In genomic region chr5:118760986-118761385, GRCm38 (mm10) we compare ENCODE assay signal across 25 mouse cellular contexts.
DNase-seq lines count a peak whose midpoint lies in the region; ATAC-seq and TF ChIP-seq lines count a peak whose summit lies in the region.
"Had no signal": no experiment of that assay in that cellular context is flagged by ENCODE, and none has a peak within 500 bp of the region (broad histone marks: within the 10 kb centered on the region; RNA-seq: fewer than 3 reads in every experiment).

No protein-coding gene starts in this region.

- no peak for DNase-seq in forebrain, embryonic 10.5 days (ENCODE audit: extremely low spot score, low spot score)
- DNase-seq in ES-E14 (ENCODE audit: low read depth, low spot score) (no peak), R1 (ENCODE audit: low read depth, low spot score) (peak; percentile 50)
- DNase-seq in right cerebral cortex, postnatal 25 days, result no peak
- DNase-seq in frontal cortex, adult 2 months (ENCODE audit: extremely low spot score in 1 of 2, low spot score in 1 of 2), result no peak
- DNase-seq in urinary bladder, postnatal 14 days (ENCODE audit: low spot score), result no peak
- DNase-seq: adrenal gland, adult 8-10 months; adrenal gland, postnatal 14 days; adrenal gland, postnatal 36 days; B cell, adult 2 months; cerebellum, adult 11-12 months; cerebellum, adult 2 months; cerebellum, postnatal 10 days; cerebellum, postnatal 25 days; forebrain, postnatal 0 days had no signal

- ATAC-seq in forebrain, embryonic 13.5 days, result no peak
- ATAC-seq: activated CD4-positive, CD25-positive, alpha-beta regulatory T cell, adult 4 months; CD4-positive, CD25-positive, alpha-beta regulatory T cell, adult 4 months; forebrain, embryonic 15.5 days; forebrain, postnatal 0 days; Patski had no signal

- H3K27ac ChIP-seq in forebrain, embryonic 10.5 days, result peak overlapping the region; percentile 51; the same call in 1 of the 2 replicates
- no peak overlapping the region for H3K27ac ChIP-seq in forebrain, embryonic 13.5 days
- H3K27ac ChIP-seq in ES-E14 (ENCODE audit: insufficient read depth, low read depth, low read length, poor library complexity, severe bottlenecking), result no peak overlapping the region
- H3K27ac ChIP-seq: embryonic facial prominence, embryonic 10.5 days; embryonic facial prominence, embryonic 12.5 days; forebrain, embryonic 12.5 days; forebrain, embryonic 15.5 days had no signal

- H3K27me3 ChIP-seq in forebrain, embryonic 10.5 days (ENCODE audit: poor library complexity, severe bottlenecking), result no peaks in the 10 kb centered on the region
- H3K27me3 ChIP-seq in forebrain, embryonic 13.5 days, result no peaks in the 10 kb centered on the region
- H3K27me3 ChIP-seq in E14TG2a.4 (ENCODE audit: insufficient read depth, low read length), result no peaks in the 10 kb centered on the region
- H3K27me3 ChIP-seq: CH12.LX; embryonic facial prominence, embryonic 12.5 days; forebrain, embryonic 12.5 days; forebrain, embryonic 15.5 days; Patski had no signal

- peaks cover 88% of the 10 kb centered on the region for H3K36me3 ChIP-seq in forebrain, embryonic 10.5 days (replicated peaks)
- peaks cover 85% of the 10 kb centered on the region for H3K36me3 ChIP-seq in forebrain, embryonic 13.5 days (ENCODE audit: poor library complexity, severe bottlenecking)
- H3K36me3 ChIP-seq in E14TG2a.4 (ENCODE audit: insufficient read depth, low read length) (peaks cover 85% of the 10 kb centered on the region), ES-E14 (ENCODE audit: control insufficient read depth, insufficient read depth, low read length, poor library complexity, severe bottlenecking) (peaks cover 67% of the 10 kb centered on the region)

- H3K4me3 ChIP-seq in forebrain, embryonic 10.5 days, result no peak overlapping the region
- H3K4me3 ChIP-seq in forebrain, embryonic 13.5 days, result no peak overlapping the region
- H3K4me3 ChIP-seq in E14TG2a.4 (replicated peaks; ENCODE audit: low read length) (peak overlapping the region; percentile 4; the same call in 1 of the 2 replicates), ES-E14 (ENCODE audit: insufficient read depth in 1 of 2, low read depth in 1 of 2, low read length in 2 of 2, poor library complexity in 1 of 2, severe bottlenecking in 1 of 2) (no peak overlapping the region)
- H3K4me3 ChIP-seq: embryonic facial prominence, embryonic 10.5 days; embryonic facial prominence, embryonic 12.5 days; forebrain, embryonic 12.5 days; forebrain, embryonic 15.5 days had no signal

- in situ Hi-C loops in ES-E14 (cut with MboI; ENCODE audit: low sequenced_read_pairs in 2 of 2, unreplicated experiment in 2 of 2), result loop anchor here in 1 of 2 experiments (10.0 kb wide), 1 partner anchor 496 kb away; no protein-coding TSS in a partner anchor

- no peak for TF ChIP-seq CTCF in E14TG2a.4 (conservative IDR thresholded peaks at IDR 0.05; ENCODE audit: low read length)

- no peak overlapping the region for H3K9ac ChIP-seq in forebrain, embryonic 13.5 days
- H3K9ac ChIP-seq in ES-E14 (ENCODE audit: insufficient read depth, low read depth, low read length, poor library complexity, severe bottlenecking), result no peak overlapping the region
- H3K9ac ChIP-seq: embryonic facial prominence, embryonic 12.5 days; forebrain, embryonic 12.5 days; forebrain, embryonic 15.5 days; forebrain, postnatal 0 days had no signal

- no peak overlapping the region for H3K4me2 ChIP-seq in forebrain, embryonic 13.5 days
- H3K4me2 ChIP-seq: embryonic facial prominence, embryonic 12.5 days; forebrain, embryonic 12.5 days; forebrain, embryonic 15.5 days had no signal

- WGBS in forebrain, embryonic 10.5 days, result 93% methylated on average over 10 of the region's 10 CpGs
- 87% methylated on average over 10 of the region's 10 CpGs for WGBS in forebrain, embryonic 13.5 days

- H3K4me1 ChIP-seq in forebrain, embryonic 10.5 days, result peaks cover 15% of the 10 kb centered on the region
- no peaks in the 10 kb centered on the region for H3K4me1 ChIP-seq in forebrain, embryonic 13.5 days
- H3K4me1 ChIP-seq in E14TG2a.4 (replicated peaks; ENCODE audit: low read depth, low read length) (peaks cover 52% of the 10 kb centered on the region), ES-E14 (ENCODE audit: control insufficient read depth in 2 of 2, insufficient read depth in 2 of 2, low read length in 2 of 2, poor library complexity in 1 of 2) (peaks cover 2 to 10% of the 10 kb centered on the region in 2 experiments; a peak in 2 of 4 replicates)
- H3K4me1 ChIP-seq: embryonic facial prominence, embryonic 12.5 days; forebrain, embryonic 12.5 days; forebrain, embryonic 15.5 days had no signal

- H3K9me3 ChIP-seq in forebrain, embryonic 10.5 days, result no peaks in the 10 kb centered on the region
- no peaks in the 10 kb centered on the region for H3K9me3 ChIP-seq in forebrain, embryonic 13.5 days (replicated peaks)
- H3K9me3 ChIP-seq in E14TG2a.4 (ENCODE audit: low read length) (no peaks in the 10 kb centered on the region), ES-E14 (ENCODE audit: control insufficient read depth, insufficient read depth, low read depth, low read length) (no peaks in the 10 kb centered on the region)
- H3K9me3 ChIP-seq: embryonic facial prominence, embryonic 10.5 days; embryonic facial prominence, embryonic 12.5 days; forebrain, embryonic 12.5 days; forebrain, embryonic 15.5 days had no signal

TF ChIP-seq in ES-E14, 5 proteins besides CTCF, POLR2A, EP300 and RAD21:
- TF ChIP-seq ZNF384 (IDR thresholded peaks at IDR 0.05; ENCODE audit: low read depth, low read length) (no peak), MAFK (IDR thresholded peaks at IDR 0.05; ENCODE audit: insufficient read depth, low read depth, low read length) (peak; percentile 77), CHD2 (IDR thresholded peaks at IDR 0.05; ENCODE audit: low read depth, low read length) (no peak), HCFC1 (IDR thresholded peaks at IDR 0.05; ENCODE audit: borderline replicate concordance, insufficient read depth, low read length) (no peak)
